Mouse (Mus musculus): ENCODE measurements around the gene Gm49776.
"Not testable (repeated sequence)": the region's sequence is repeated elsewhere in the genome, so short reads cannot be mapped to it uniquely, and the experiment has no call there.

Gene Gm49776

GRCm38 (mm10) chr16:18210701-18211416 lies 47.3 kb downstream of the Gm49776 start:
- in situ Hi-C loops (cut with MboI; ENCODE audit: low sequenced_read_pairs), result loop anchor here (10.0 kb wide), 1 partner anchor 106 kb away; no protein-coding TSS in a partner anchor

DNA sequence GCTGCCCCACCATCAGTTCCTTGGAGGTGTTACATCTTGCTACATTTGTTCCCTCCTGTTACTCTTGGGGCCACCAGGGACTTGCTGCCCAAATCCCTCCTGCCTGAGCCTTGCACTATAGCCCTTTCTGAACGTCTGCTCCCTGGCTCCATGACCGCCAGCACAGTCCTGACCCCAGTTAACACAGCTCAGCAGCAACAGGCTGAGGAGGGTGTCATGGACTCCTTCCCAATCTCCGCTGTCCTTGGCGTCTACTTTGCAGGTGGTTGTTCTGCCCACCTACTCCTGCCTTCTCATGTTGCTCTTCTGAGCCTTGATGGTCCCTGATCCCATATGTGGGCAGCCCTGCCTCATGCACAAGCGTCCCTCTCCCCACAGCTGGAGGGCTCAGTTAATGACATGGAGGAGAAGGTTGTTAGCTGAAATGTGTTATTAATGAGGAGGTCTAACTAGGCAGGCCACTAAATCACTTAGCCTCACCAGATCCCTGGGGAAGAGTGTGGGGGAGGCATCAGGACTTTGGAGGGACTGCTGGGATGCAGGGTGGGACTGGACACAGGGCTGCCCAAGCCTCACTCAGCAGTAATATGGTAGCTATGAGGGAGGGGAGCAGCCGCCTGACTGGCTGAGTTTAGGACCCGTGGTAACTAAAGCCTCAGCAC lies 54.6 kb downstream of the Gm49776 start:
- in situ Hi-C loops (cut with MboI; ENCODE audit: low sequenced_read_pairs), result no loop called here

DNA sequence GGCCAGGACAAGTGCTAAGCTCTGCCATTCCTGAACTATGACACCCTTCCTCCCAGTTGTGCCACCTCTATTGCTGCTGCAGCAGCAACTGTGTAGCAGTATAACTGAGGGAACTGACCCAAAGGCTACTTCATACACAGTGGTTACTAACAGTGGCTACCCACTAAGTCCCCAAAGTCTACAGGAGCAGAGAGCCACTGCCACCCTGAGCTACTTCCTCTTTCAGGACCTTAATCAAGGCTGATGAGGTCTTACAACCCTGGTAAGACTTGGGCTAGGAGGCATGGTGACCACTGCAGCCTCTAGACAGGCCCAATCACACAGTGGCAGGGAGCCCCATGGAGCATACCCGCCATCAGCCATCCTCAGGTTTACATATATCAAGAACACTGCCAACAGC lies 56.1 kb downstream of the Gm49776 start:
- in situ Hi-C loops (cut with MboI; ENCODE audit: low sequenced_read_pairs), result no loop called here

DNA sequence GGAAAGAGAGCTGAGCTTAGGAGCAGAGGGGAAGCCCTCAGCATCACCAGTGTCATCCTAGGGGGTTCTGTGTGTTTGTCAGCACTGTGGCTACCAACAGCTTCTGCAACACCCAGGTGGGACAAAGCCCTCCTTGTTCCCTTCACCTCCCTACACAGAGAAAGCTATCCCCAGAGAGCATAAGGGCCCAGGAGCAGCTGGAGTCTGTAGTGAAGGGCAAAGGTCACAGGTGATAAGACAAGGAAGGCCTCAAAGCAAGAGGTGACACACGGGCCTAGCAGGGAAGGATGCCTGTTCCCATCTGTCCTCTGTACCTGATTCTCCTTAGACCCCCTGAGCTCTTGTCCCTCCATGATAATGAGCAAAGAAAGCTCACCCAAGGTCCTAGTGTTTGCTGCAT lies 56.5 kb downstream of the Gm49776 start:
- in situ Hi-C loops (cut with MboI; ENCODE audit: low sequenced_read_pairs), result no loop called here

DNA sequence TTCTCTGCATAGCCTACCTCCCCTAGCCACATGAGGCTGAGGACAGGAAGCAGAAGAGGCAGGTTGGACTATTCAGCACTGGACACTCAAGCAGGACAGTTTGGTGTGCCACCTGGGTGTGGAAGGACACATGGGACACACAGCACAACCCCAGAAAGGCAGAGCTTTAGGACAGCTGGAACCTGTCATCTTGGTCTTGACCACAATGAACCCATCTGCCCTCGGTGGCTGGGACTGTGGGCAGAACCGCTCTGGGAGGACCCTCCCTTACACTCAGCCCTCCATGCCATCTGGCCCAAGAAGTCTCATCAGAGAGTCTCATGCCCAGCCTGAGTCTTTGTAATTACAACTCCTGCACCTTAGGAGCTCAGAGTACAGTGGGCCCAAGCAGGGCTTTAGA lies 58.1 kb downstream of the Gm49776 start:
- in situ Hi-C loops (cut with MboI; ENCODE audit: low sequenced_read_pairs), result no loop called here

DNA sequence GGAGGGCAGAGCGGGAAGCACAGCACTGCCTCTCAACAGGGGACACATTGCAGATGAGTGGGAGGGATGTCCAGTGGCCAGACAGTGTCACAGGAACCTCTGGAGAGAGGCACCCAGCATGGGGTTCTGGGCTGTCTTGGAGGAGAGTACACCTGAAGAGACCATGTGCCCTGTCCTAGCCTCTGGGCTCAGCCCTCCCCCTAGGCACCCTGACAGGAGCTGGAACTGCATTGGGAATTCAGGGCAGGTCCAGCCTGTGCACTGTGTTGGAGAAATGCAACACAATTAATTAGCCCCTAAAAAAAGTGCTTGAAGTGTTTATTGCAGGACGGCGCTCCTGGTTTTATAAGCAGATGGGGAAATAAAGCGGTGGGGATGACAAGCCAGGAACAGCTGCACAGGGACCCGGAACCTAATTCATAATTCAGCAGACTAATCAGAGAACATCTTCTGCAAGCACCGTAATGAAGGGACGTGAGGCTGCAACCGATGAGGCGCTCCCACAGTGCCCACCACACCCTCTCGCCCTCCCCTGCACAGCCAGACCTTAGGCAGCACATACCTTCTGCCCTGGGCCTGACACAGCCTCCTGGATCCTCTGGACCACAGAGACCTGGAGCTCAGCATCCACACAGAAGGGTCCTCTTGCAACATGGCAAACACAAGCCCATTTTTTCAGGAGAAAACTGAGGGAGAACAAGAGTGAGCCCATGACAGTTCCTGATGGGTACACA lies 59.6 kb downstream of the Gm49776 start:
- in situ Hi-C loops (cut with MboI; ENCODE audit: low sequenced_read_pairs), result no loop called here

- in situ Hi-C loops (cut with MboI; ENCODE audit: low sequenced_read_pairs), result no loop called here
Measured at GRCm38 (mm10) chr16:18197881-18198280, 60.2 kb downstream of the Gm49776 start.

DNA sequence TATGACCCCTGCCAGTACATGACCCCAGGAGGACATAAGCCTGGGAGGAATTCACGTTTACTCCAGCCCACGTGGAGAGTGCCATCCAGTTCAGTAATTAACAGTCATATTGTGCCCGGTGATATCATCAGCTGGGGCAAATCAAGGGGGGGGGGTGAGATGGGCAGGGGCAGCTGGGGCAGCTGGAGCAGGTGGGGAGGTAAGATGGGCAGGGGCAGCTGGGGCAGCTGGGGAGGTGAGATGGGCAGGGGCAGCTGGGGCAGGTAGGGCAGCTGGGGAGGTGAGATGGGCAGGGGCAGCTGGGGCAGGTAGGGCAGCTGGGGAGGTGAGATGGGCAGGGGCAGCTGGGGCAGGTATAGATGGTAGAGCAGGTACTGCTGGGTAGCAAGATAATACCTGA lies 62.6 kb downstream of the Gm49776 start:
- in situ Hi-C loops (cut with MboI; ENCODE audit: low sequenced_read_pairs), result not testable (repeated sequence)
